Mouse (Mus musculus) subcutaneous adipose tissue, adult 2 months (tissue): Measurements from ENCODE around the gene Apoa5. TPM values are rescaled to one million over a fixed set of nuclear protein-coding genes. Genes with fewer than 3 reads are reported as not detected.

Experiments used
- polyA plus RNA-seq: library from polyadenylated mRNA; depleted of rRNA; stranded (reverse); fragments of >200 nt; gene quantifications from 2 replicates; pipeline ENCODE4 v1.2.3, GENCODE M21; 2012; ENCODE audit warnings: low replicate concordance; rRNA removed

Apoa5 gene
- 0.17 and 0.53 TPM in 2 replicates for polyA plus RNA-seq

DNA sequence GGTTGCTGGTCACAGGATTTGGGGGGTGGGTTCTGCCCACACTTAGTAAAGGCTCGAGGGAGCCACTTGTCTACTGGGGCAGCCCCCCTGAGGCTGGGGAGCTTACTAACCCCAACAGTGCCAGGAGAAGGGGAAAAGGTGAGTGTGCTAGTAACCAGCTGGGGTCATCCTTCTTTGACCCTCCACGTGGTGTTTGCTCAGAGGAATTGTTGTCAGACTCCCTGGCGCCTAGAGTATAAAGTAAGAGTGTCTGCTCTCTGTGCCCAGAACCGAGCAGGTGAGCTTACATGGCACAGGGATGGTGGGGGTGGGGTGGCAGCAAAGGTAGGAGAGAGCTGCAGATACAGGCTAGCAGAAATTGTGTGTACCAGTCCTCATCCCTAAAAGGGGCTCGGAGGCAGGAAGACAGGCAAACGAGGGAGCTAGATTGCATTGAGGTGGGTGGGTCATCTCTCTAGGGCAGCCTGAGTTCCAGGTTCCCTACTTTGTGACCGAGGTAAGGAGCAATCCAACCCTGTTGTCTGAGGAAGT, at the start of gene Apoa5:
TSS of gene Apoa5 (plus strand) at position 291 of the 531 bp plus-strand sequence.

DNA sequence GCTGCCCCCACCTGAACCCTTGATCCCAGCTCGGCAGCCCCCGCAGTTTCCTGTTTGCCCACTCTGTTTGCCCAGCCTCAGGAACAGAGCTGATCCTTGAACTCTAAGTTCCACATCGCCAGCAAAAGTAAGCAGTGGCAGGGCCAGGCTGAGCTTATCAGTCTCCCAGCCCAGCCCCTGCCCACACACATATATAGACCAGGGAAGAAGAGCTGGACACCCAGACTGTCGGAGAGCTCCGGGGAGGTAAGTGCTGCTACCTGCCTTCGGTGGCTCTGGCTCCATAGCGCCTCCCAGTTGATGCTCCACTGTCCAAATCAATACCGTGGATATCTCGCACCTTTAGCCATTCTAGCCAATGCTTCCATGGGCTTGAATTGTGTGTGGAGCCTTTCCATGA, 39.9 kb upstream of the Apoa5 start, which contains the start of gene Apoa1:
TSS of gene Apoa1 (plus strand) at position 90 of the 400 bp plus-strand sequence.

DNA sequence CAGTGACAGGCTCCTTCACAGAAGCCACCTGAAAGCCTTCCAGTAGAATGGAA, 33.0 kb upstream of the Apoa5 start, which contains the start of gene Apoc3:
TSS of gene Apoc3 (minus strand) at position 41 of the 53 bp plus-strand sequence.

GRCm38 (mm10) chr9:46240526-46241153, 27.8 kb upstream of the Apoa5 start, which contains the start of gene Apoa4:
TSS of gene Apoa4 (plus strand) at chr9:46240696.

GRCm38 (mm10) chr9:46272677-46273454, 4.4 kb downstream of the Apoa5 start, which contains the start of gene Zpr1:
TSS of gene Zpr1 (plus strand) at chr9:46273064.

DNA sequence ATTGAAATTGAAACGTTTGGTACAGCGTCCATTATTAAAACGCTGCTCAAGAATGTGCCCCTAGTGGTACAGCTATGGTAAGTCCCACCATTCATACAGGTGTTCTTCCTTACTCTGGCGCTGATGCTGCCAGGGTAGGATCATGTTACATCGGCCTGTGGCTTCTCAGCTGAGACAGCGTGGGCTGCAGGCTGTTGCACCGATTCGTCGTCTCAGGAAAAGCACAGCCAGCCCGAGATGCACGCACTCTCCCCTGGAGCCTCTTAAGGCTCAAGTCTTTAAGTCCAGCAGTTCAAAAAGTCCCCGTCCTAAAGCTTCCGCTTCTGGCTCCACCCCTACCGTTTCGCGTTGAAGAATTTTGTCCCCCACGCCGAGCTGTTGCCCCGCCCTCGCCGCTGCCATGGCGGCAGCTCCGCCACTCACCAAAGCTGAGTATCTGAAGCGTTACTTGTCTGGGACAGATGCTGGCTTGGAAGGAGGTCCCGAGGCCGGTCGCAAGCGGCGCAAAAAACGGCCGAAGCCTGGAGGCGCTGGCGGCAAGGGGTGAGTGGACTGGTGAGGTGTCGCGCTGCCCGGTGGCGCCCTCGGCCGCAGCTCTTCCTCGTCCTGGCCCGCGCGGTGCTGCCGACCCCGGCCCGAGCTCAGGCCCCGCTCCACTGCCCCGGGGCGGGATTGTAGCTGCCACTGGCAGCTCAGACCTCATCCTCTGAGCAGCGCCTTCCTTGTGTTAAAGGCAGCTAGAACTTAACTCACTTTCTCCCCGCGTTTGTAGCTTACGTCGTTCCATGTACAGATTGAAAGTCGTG, 14.4 kb downstream of the Apoa5 start, which contains the start of gene Bud13:
TSS of gene Bud13 (plus strand) at position 378 of the 806 bp plus-strand sequence.

GRCm38 (mm10) chr9:46319886-46320285, 51.5 kb downstream of the Apoa5 start, which contains the start of gene 4931429L15Rik:
TSS of gene 4931429L15Rik (minus strand) at chr9:46319986.

Other genes with a start within 250 kb of the Apoa5 start
- gene Apoa1, start 40.1 kb upstream of the Apoa5 start, polyA plus RNA-seq: 0.42 and 2.2 TPM in 2 replicates
- gene Apoc3, start 33.0 kb upstream of the Apoa5 start, polyA plus RNA-seq: 3.4 and 11.2 TPM in 2 replicates
- gene Apoa4, start 27.9 kb upstream of the Apoa5 start, polyA plus RNA-seq: 0.06 TPM in 1 of 2 replicates, not detected in the other
- 16.2 and 34.2 TPM in 2 replicates for gene Zpr1, start 4.4 kb downstream of the Apoa5 start, polyA plus RNA-seq
- gene Bud13, start 14.4 kb downstream of the Apoa5 start, polyA plus RNA-seq: 6.8 and 11.8 TPM in 2 replicates
- gene 4931429L15Rik, start 51.4 kb downstream of the Apoa5 start, polyA plus RNA-seq: not detected in 2 replicates